Mouse (Mus musculus) liver, embryonic 13.5 days (tissue): ENCODE measurements at regions not wholly inside any gene's neighbourhood (a gene's known extent, or its start where the extent isn't known, plus 50 kb on each side); places are given as distances from the start of the nearest gene placed in this dataset.

ENCODE experiments used
- ATAC-seq: fragments of 200-750 bp; cut with Nextera tagmentation; 2 replicates; pipeline ENCODE4 v1.8.0; 2017; ENCODE audit warnings: low read depth, mild to moderate bottlenecking, moderate number of reproducible peaks, moderate library complexity
- DNase-seq: peaks from one replicate; pipeline ENCODE4 v3.0.0; 2022
- H3K27ac ChIP-seq: fragments of 300-500 bp; sonication (generic); 2 replicates; pipeline ENCODE4 v1.5.1; 2015; ENCODE audit warnings: moderate library complexity, mild to moderate bottlenecking, inconsistent platforms
- H3K27me3 ChIP-seq: fragments of 300-500 bp; sonication (generic); 2 replicates; pipeline ENCODE4 v1.6.1; 2015; ENCODE audit warnings: mild to moderate bottlenecking, inconsistent platforms
- H3K36me3 ChIP-seq: fragments of 300-500 bp; sonication (generic); 2 replicates; pipeline ENCODE4 v1.6.1; 2015; ENCODE audit warnings: mild to moderate bottlenecking, inconsistent platforms
- H3K4me1 ChIP-seq: fragments of 300-500 bp; sonication (generic); replicated peaks from 2 replicates; pipeline ENCODE4 v1.6.1; 2015; ENCODE audit warnings: inconsistent platforms
- H3K4me2 ChIP-seq: fragments of 300-500 bp; sonication (generic); 2 replicates; pipeline ENCODE4 v1.6.1; 2015; ENCODE audit warnings: inconsistent platforms, mild to moderate bottlenecking, moderate library complexity
- H3K4me3 ChIP-seq: fragments of 300-500 bp; sonication (generic); replicated peaks from 2 replicates; pipeline ENCODE4 v1.5.1; 2015; ENCODE audit warnings: mild to moderate bottlenecking, inconsistent platforms
- H3K9ac ChIP-seq: fragments of 300-500 bp; sonication (generic); 2 replicates; pipeline ENCODE4 v1.6.1; 2015; ENCODE audit warnings: mild to moderate bottlenecking, inconsistent platforms
- H3K9me3 ChIP-seq: fragments of 300-500 bp; sonication (generic); replicated peaks from 2 replicates; pipeline ENCODE4 v1.6.1; 2016; ENCODE audit warnings: inconsistent platforms
- WGBS: fragments of 180-500 bp; shearing (Covaris S2); methylation state at CpG from one replicate; pipeline ENCODE4 v1.1.7; 2015; ENCODE audit not compliant: insufficient replicate concordance; 5-methylcytosine and 5-hydroxymethylcytosine counted together

GRCm38 (mm10) chr11:19339721-19340317, 321.0 kb upstream of the Meis1 start:
- Histone ChIP-seq H3K9me3 (no peaks in the 10 kb centered on the region), H3K36me3 (no peaks in the 10 kb centered on the region), H3K9ac (no peak overlapping the region), H3K4me2 (no peak overlapping the region), H3K4me1 (no peaks in the 10 kb centered on the region), H3K4me3 (no peak overlapping the region), H3K27ac (no peak overlapping the region), H3K27me3 (no peaks in the 10 kb centered on the region)
- DNase-seq (no peak), ATAC-seq (no peak)
- 74% methylated on average over 7 of the region's 7 CpGs for WGBS

- no peak overlapping the region for H3K4me3 ChIP-seq
- ATAC-seq (no peak), DNase-seq (no peak)
- H3K4me2 ChIP-seq = no peak overlapping the region
- 62% methylated on average over 5 of the region's 5 CpGs for WGBS
- no peak overlapping the region for H3K27ac ChIP-seq
- H3K36me3 ChIP-seq = no peaks in the 10 kb centered on the region
- H3K27me3 ChIP-seq = no peaks in the 10 kb centered on the region
- H3K9ac ChIP-seq = no peak overlapping the region
- H3K9me3 ChIP-seq = no peaks in the 10 kb centered on the region
- no peaks in the 10 kb centered on the region for H3K4me1 ChIP-seq
Measured at GRCm38 (mm10) chr11:19340889-19341288, 322.1 kb upstream of the Meis1 start.

- no peaks in the 10 kb centered on the region for H3K27me3 ChIP-seq
- H3K36me3 ChIP-seq = no peaks in the 10 kb centered on the region
- DNase-seq = no peak
- no peak overlapping the region for H3K4me3 ChIP-seq
- 19% methylated on average over 3 of the region's 3 CpGs for WGBS
- no peaks in the 10 kb centered on the region for H3K4me1 ChIP-seq
- no peaks in the 10 kb centered on the region for H3K9me3 ChIP-seq
- ATAC-seq = no peak
- H3K9ac ChIP-seq = no peak overlapping the region
- H3K27ac ChIP-seq = no peak overlapping the region
- H3K4me2 ChIP-seq = no peak overlapping the region
Measured at GRCm38 (mm10) chr11:19341379-19341778, 322.6 kb upstream of the Meis1 start.

- 64% methylated on average over 4 of the region's 4 CpGs for WGBS
- no peak for ATAC-seq
- no peaks in the 10 kb centered on the region for H3K4me1 ChIP-seq
Measured at GRCm38 (mm10) chr11:19342803-19343202, 324.0 kb upstream of the Meis1 start.

GRCm38 (mm10) chr11:19346276-19346826, 327.6 kb upstream of the Meis1 start:
- no peaks in the 10 kb centered on the region for H3K9me3 ChIP-seq
- no peaks in the 10 kb centered on the region for H3K27me3 ChIP-seq
- no peak overlapping the region for H3K4me2 ChIP-seq
- 57% methylated on average over 3 of the region's 3 CpGs for WGBS
- ATAC-seq (no peak), DNase-seq (no peak)
- no peaks in the 10 kb centered on the region for H3K4me1 ChIP-seq
- no peak overlapping the region for H3K4me3 ChIP-seq
- H3K27ac ChIP-seq = no peak overlapping the region
- no peaks in the 10 kb centered on the region for H3K36me3 ChIP-seq
- no peak overlapping the region for H3K9ac ChIP-seq

More at GRCm38 (mm10) chr11:19342803-19343202, 324.0 kb upstream of the Meis1 start:
- Histone ChIP-seq H3K36me3 (no peaks in the 10 kb centered on the region), H3K27me3 (no peaks in the 10 kb centered on the region), H3K9me3 (no peaks in the 10 kb centered on the region), H3K9ac (no peak overlapping the region), H3K27ac (no peak overlapping the region), H3K4me3 (no peak overlapping the region), H3K4me2 (no peak overlapping the region)
- DNase-seq = no peak

- Histone ChIP-seq H3K27ac (no peak overlapping the region), H3K9me3 (no peaks in the 10 kb centered on the region), H3K27me3 (no peaks in the 10 kb centered on the region), H3K4me2 (no peak overlapping the region), H3K4me3 (no peak overlapping the region), H3K36me3 (no peaks in the 10 kb centered on the region), H3K4me1 (no peaks in the 10 kb centered on the region), H3K9ac (no peak overlapping the region)
- 67% methylated on average over 13 of the region's 13 CpGs for WGBS
- ATAC-seq (no peak), DNase-seq (no peak)
Measured at GRCm38 (mm10) chr11:19350331-19351242, 331.8 kb upstream of the Meis1 start.

GRCm38 (mm10) chr11:19351243-19351787, 332.5 kb upstream of the Meis1 start:
- no peaks in the 10 kb centered on the region for H3K36me3 ChIP-seq
- DNase-seq (no peak), ATAC-seq (no peak)
- H3K4me1 ChIP-seq = no peaks in the 10 kb centered on the region
- H3K4me2 ChIP-seq = no peak overlapping the region
- WGBS = 75% methylated on average over 7 of the region's 7 CpGs
- H3K9me3 ChIP-seq = no peaks in the 10 kb centered on the region
- no peak overlapping the region for H3K9ac ChIP-seq
- no peak overlapping the region for H3K4me3 ChIP-seq
- no peaks in the 10 kb centered on the region for H3K27me3 ChIP-seq
- H3K27ac ChIP-seq = no peak overlapping the region

GRCm38 (mm10) chr11:19353706-19354105, 334.9 kb upstream of the Meis1 start:
- no peaks in the 10 kb centered on the region for H3K9me3 ChIP-seq
- H3K36me3 ChIP-seq = no peaks in the 10 kb centered on the region
- H3K27me3 ChIP-seq = no peaks in the 10 kb centered on the region
- WGBS = 60% methylated on average over 3 of the region's 3 CpGs
- no peaks in the 10 kb centered on the region for H3K4me1 ChIP-seq
- no peak overlapping the region for H3K4me3 ChIP-seq
- no peak for DNase-seq
- no peak overlapping the region for H3K9ac ChIP-seq
- no peak for ATAC-seq
- H3K4me2 ChIP-seq = no peak overlapping the region
- no peak overlapping the region for H3K27ac ChIP-seq

GRCm38 (mm10) chr11:19355179-19355578, 336.4 kb upstream of the Meis1 start:
- Histone ChIP-seq H3K4me3 (no peak overlapping the region), H3K9ac (no peak overlapping the region), H3K36me3 (no peaks in the 10 kb centered on the region), H3K9me3 (no peaks in the 10 kb centered on the region), H3K4me2 (no peak overlapping the region), H3K27ac (no peak overlapping the region), H3K27me3 (no peaks in the 10 kb centered on the region), H3K4me1 (no peaks in the 10 kb centered on the region)
- DNase-seq (no peak), ATAC-seq (no peak)
- 49% methylated on average over 2 of the region's 2 CpGs for WGBS

- Histone ChIP-seq H3K9ac (no peak overlapping the region), H3K4me2 (no peak overlapping the region), H3K27me3 (no peaks in the 10 kb centered on the region), H3K36me3 (no peaks in the 10 kb centered on the region), H3K4me3 (no peak overlapping the region), H3K4me1 (no peaks in the 10 kb centered on the region), H3K9me3 (no peaks in the 10 kb centered on the region), H3K27ac (no peak overlapping the region)
- DNase-seq (no peak), ATAC-seq (no peak)
- WGBS = 53% methylated on average over 2 of the region's 2 CpGs
Measured at GRCm38 (mm10) chr11:19356151-19356550, 337.4 kb upstream of the Meis1 start.

- 34% methylated on average over 1 of the region's 1 CpGs for WGBS
Measured at GRCm38 (mm10) chr11:19369152-19369551, 350.4 kb upstream of the Meis1 start.

More at GRCm38 (mm10) chr11:19369152-19369551, 350.4 kb upstream of the Meis1 start:
- Histone ChIP-seq H3K4me1 (no peaks in the 10 kb centered on the region), H3K27ac (no peak overlapping the region), H3K4me3 (no peak overlapping the region), H3K27me3 (no peaks in the 10 kb centered on the region), H3K9me3 (no peaks in the 10 kb centered on the region), H3K36me3 (no peaks in the 10 kb centered on the region), H3K9ac (no peak overlapping the region), H3K4me2 (no peak overlapping the region)
- DNase-seq (no peak), ATAC-seq (no peak)
